Mouse (Mus musculus) cerebellum, adult 2 months (tissue): ENCODE results near the gene Plekhj1.

Source experiments
- CTCF ChIP-seq: fragments of 200-500 bp; IDR thresholded peaks from 2 replicates; pipeline ENCODE4 v1.5.1; 2011; ENCODE audit warnings: low read depth, mild to moderate bottlenecking, control low read depth, low read length, moderate library complexity, borderline replicate concordance; ENCODE audit not compliant: insufficient read depth
- POLR2A ChIP-seq: fragments of 200-500 bp; IDR thresholded peaks from 2 replicates; pipeline ENCODE4 v1.6.1; 2011; ENCODE audit warnings: low read length, control low read depth, borderline replicate concordance; ENCODE audit not compliant: insufficient read depth

- TF ChIP-seq POLR2A (no peak), CTCF (no peak)
Observed at GRCm38 (mm10) chr10:80797186-80798149, 958 bp downstream of the Plekhj1 start.
